12 mouse cellular contexts compared by ENCODE assay signal in genomic region chr12:109839946-109840524, GRCm38 (mm10).
A peak's percentile ranks its signal among the peaks of the same experiment; 100 is the strongest.
DNase-seq lines count a peak whose midpoint lies in the region; ATAC-seq and TF ChIP-seq lines count a peak whose summit lies in the region.
"Had no signal": no experiment of that assay in that cellular context is flagged by ENCODE, and none has a peak within 500 bp of the region (broad histone marks: within the 10 kb centered on the region; RNA-seq: fewer than 3 reads in every experiment).

No protein-coding gene starts in this region.

- H3K4me1 ChIP-seq in heart, embryonic 12.5 days (replicated peaks): peaks cover 69% of the 10 kb centered on the region
- no peaks in the 10 kb centered on the region for H3K4me1 ChIP-seq in heart, adult 2 months (ENCODE audit: control insufficient read depth, insufficient read depth, low read length)
- peaks cover 25% of the 10 kb centered on the region for H3K4me1 ChIP-seq in midbrain, embryonic 12.5 days
- peaks cover 2% of the 10 kb centered on the region; the same call in 1 of the 2 replicates for H3K4me1 ChIP-seq in midbrain, embryonic 16.5 days (ENCODE audit: control insufficient read depth, insufficient read depth, low read length)
- H3K4me1 ChIP-seq in intestine, embryonic 15.5 days (replicated peaks): peaks cover 11% of the 10 kb centered on the region
- no peaks in the 10 kb centered on the region for H3K4me1 ChIP-seq in stomach, postnatal 0 days (replicated peaks; ENCODE audit: control insufficient read depth, insufficient read depth)

- no peaks in the 10 kb centered on the region for H3K36me3 ChIP-seq in heart, embryonic 12.5 days
- no peaks in the 10 kb centered on the region for H3K36me3 ChIP-seq in heart, adult 2 months (ENCODE audit: control insufficient read depth, insufficient read depth, low read length)
- no peaks in the 10 kb centered on the region for H3K36me3 ChIP-seq in midbrain, embryonic 12.5 days
- no peaks in the 10 kb centered on the region for H3K36me3 ChIP-seq in midbrain, embryonic 16.5 days (ENCODE audit: control insufficient read depth, insufficient read depth, low read length)
- no peaks in the 10 kb centered on the region for H3K36me3 ChIP-seq in intestine, embryonic 15.5 days
- H3K36me3 ChIP-seq in stomach, postnatal 0 days (ENCODE audit: control insufficient read depth, insufficient read depth, low read length): no peaks in the 10 kb centered on the region
- H3K36me3 ChIP-seq: neural tube, embryonic 13.5 days had no signal

- no peaks in the 10 kb centered on the region for H3K79me2 ChIP-seq in heart, adult 2 months (replicated peaks; ENCODE audit: control insufficient read depth, insufficient read depth, low read length)

- H3K27ac ChIP-seq in heart, embryonic 12.5 days (ENCODE audit: poor library complexity, severe bottlenecking): peak overlapping the region; percentile 49; the same call in 1 of the 2 replicates
- no peak overlapping the region for H3K27ac ChIP-seq in heart, adult 2 months
- H3K27ac ChIP-seq in midbrain, embryonic 12.5 days (replicated peaks): 0 out of 2 replicates have a peak overlapping the region, but pooled peaks have one; percentile 39
- H3K27ac ChIP-seq in midbrain, embryonic 16.5 days (ENCODE audit: low read length): no peak overlapping the region
- peak overlapping the region; percentile 88 for H3K27ac ChIP-seq in intestine, embryonic 15.5 days
- peak overlapping the region; percentile 81 for H3K27ac ChIP-seq in stomach, postnatal 0 days (replicated peaks)

- no peak for TF ChIP-seq POLR2A in heart, adult 2 months (IDR thresholded peaks at IDR 0.05; ENCODE audit: insufficient read depth, low read depth, low read length)

- H3K27me3 ChIP-seq in heart, embryonic 12.5 days (replicated peaks): no peaks in the 10 kb centered on the region
- H3K27me3 ChIP-seq in heart, adult 2 months (ENCODE audit: control insufficient read depth, insufficient read depth, low read length): no peaks in the 10 kb centered on the region
- 0 out of 2 replicates have a peak, but pooled peaks cover 3% of the 10 kb centered on the region for H3K27me3 ChIP-seq in midbrain, embryonic 12.5 days
- H3K27me3 ChIP-seq in midbrain, embryonic 16.5 days (ENCODE audit: control insufficient read depth, insufficient read depth, low read depth, low read length): no peaks in the 10 kb centered on the region
- no peaks in the 10 kb centered on the region for H3K27me3 ChIP-seq in intestine, embryonic 15.5 days (replicated peaks)
- no peaks in the 10 kb centered on the region for H3K27me3 ChIP-seq in stomach, postnatal 0 days (ENCODE audit: control insufficient read depth, insufficient read depth, low read length)
- H3K27me3 ChIP-seq: neural tube, embryonic 13.5 days had no signal

- intact Hi-C loops in heart, adult 2 months (cut with DNase I): loop anchor here (10.0 kb wide), 1 partner anchor 535 kb away; no protein-coding TSS in a partner anchor

- H3K9me3 ChIP-seq in heart, embryonic 12.5 days (replicated peaks): no peaks in the 10 kb centered on the region
- no peaks in the 10 kb centered on the region for H3K9me3 ChIP-seq in midbrain, embryonic 12.5 days
- H3K9me3 ChIP-seq in midbrain, embryonic 16.5 days (replicated peaks; ENCODE audit: control insufficient read depth, low read length, poor library complexity, severe bottlenecking): no peaks in the 10 kb centered on the region
- no peaks in the 10 kb centered on the region for H3K9me3 ChIP-seq in intestine, embryonic 15.5 days
- H3K9me3 ChIP-seq in stomach, postnatal 0 days (ENCODE audit: control insufficient read depth, low read length): no peaks in the 10 kb centered on the region
- H3K9me3 ChIP-seq: neural tube, embryonic 13.5 days had no signal

- H3K9ac ChIP-seq in heart, embryonic 12.5 days: no peak overlapping the region
- H3K9ac ChIP-seq in heart, adult 2 months (ENCODE audit: low read depth, low read length): no peak overlapping the region
- H3K9ac ChIP-seq in midbrain, embryonic 12.5 days (replicated peaks): no peak overlapping the region
- no peak overlapping the region for H3K9ac ChIP-seq in midbrain, embryonic 16.5 days (ENCODE audit: low read depth, low read length)
- H3K9ac ChIP-seq in intestine, embryonic 15.5 days: no peak overlapping the region
- H3K9ac ChIP-seq in stomach, postnatal 0 days (ENCODE audit: low read length): no peak overlapping the region
- H3K9ac ChIP-seq: neural tube, embryonic 13.5 days had no signal

- DNase-seq in heart, adult 2 months: no peak
- no peak for DNase-seq in stomach, postnatal 0 days (ENCODE audit: low spot score)
- DNase-seq in ovary, postnatal 36 days (ENCODE audit: low spot score): no peak
- no peak for DNase-seq in right cerebral cortex, postnatal 4 days
- DNase-seq: cerebellum, adult 9-11 months; kidney, postnatal 14 days; right cerebral cortex, postnatal 14 days had no signal

- no peak overlapping the region for H3K4me2 ChIP-seq in heart, embryonic 12.5 days
- H3K4me2 ChIP-seq in midbrain, embryonic 12.5 days (replicated peaks): no peak overlapping the region
- no peak overlapping the region for H3K4me2 ChIP-seq in midbrain, embryonic 16.5 days (ENCODE audit: low read length)
- no peak overlapping the region for H3K4me2 ChIP-seq in intestine, embryonic 15.5 days (replicated peaks)
- H3K4me2 ChIP-seq in stomach, postnatal 0 days (replicated peaks; ENCODE audit: low read depth): no peak overlapping the region
- H3K4me2 ChIP-seq: neural tube, embryonic 13.5 days had no signal

- no peak for TF ChIP-seq EP300 in heart, adult 2 months (IDR thresholded peaks at IDR 0.05; ENCODE audit: insufficient read depth, low read depth, low read length)
- no peak for TF ChIP-seq EP300 in stomach, postnatal 0 days (optimal IDR thresholded peaks at IDR 0.05)

- ATAC-seq in heart, embryonic 12.5 days (ENCODE audit: insufficient number of reproducible peaks, low FRiP score): 0 out of 2 replicates have a peak, but pooled peaks have one; percentile 18
- no peak for ATAC-seq in midbrain, embryonic 12.5 days (ENCODE audit: low FRiP score, low read depth)
- ATAC-seq in midbrain, embryonic 16.5 days: no peak
- ATAC-seq in intestine, embryonic 15.5 days: 0 out of 2 replicates have a peak, but pooled peaks have one; percentile 39
- peak; percentile 44; the same call in 1 of the 2 replicates for ATAC-seq in stomach, postnatal 0 days (ENCODE audit: low FRiP score, low TSS enrichment)

- no peak for TF ChIP-seq CTCF in heart, adult 2 months (IDR thresholded peaks at IDR 0.05)
- no peak for TF ChIP-seq CTCF in stomach, postnatal 0 days (IDR thresholded peaks at IDR 0.05; ENCODE audit: low read depth)

- H3K4me3 ChIP-seq in heart, embryonic 12.5 days: no peak overlapping the region
- no peak overlapping the region for H3K4me3 ChIP-seq in heart, adult 2 months
- H3K4me3 ChIP-seq in midbrain, embryonic 12.5 days: no peak overlapping the region
- H3K4me3 ChIP-seq in midbrain, embryonic 16.5 days (ENCODE audit: low read depth, low read length): no peak overlapping the region
- no peak overlapping the region for H3K4me3 ChIP-seq in intestine, embryonic 15.5 days (replicated peaks)
- no peak overlapping the region for H3K4me3 ChIP-seq in stomach, postnatal 0 days (ENCODE audit: low read depth, low read length)
- H3K4me3 ChIP-seq: neural tube, embryonic 13.5 days had no signal

- WGBS in heart, embryonic 12.5 days: 38% methylated on average over 14 of the region's 14 CpGs
- WGBS in heart, adult 2 months: 44% methylated on average over 14 of the region's 14 CpGs
- 68% methylated on average over 14 of the region's 14 CpGs for WGBS in midbrain, embryonic 12.5 days
- 74% methylated on average over 14 of the region's 14 CpGs for WGBS in midbrain, embryonic 16.5 days
- WGBS in intestine, embryonic 15.5 days: 23% methylated on average over 14 of the region's 14 CpGs
- 26% methylated on average over 14 of the region's 14 CpGs for WGBS in stomach, postnatal 0 days

Comparison
In these comparisons a context has a peak if more than half of its experiments do, and no peak if none do; other contexts are left out.
1. H3K27ac ChIP-seq: peak in heart, embryonic 12.5 days (single experiment), midbrain, embryonic 12.5 days (single experiment), intestine, embryonic 15.5 days (single experiment) and stomach, postnatal 0 days (single experiment); none in heart, adult 2 months (single experiment) and midbrain, embryonic 16.5 days (single experiment).
2. ATAC-seq: peak in heart, embryonic 12.5 days (single experiment), intestine, embryonic 15.5 days (single experiment) and stomach, postnatal 0 days (single experiment); none in midbrain, embryonic 12.5 days (single experiment) and midbrain, embryonic 16.5 days (single experiment).